Mouse (Mus musculus): ENCODE data around the gene Gm42742. TPM values are rescaled to one million over a fixed set of nuclear protein-coding genes. Genes with fewer than 3 reads are reported as not detected.

Gene Gm42742
- polyA plus RNA-seq, 1 experiment from 2014 or later, result 65.0 TPM

DNA sequence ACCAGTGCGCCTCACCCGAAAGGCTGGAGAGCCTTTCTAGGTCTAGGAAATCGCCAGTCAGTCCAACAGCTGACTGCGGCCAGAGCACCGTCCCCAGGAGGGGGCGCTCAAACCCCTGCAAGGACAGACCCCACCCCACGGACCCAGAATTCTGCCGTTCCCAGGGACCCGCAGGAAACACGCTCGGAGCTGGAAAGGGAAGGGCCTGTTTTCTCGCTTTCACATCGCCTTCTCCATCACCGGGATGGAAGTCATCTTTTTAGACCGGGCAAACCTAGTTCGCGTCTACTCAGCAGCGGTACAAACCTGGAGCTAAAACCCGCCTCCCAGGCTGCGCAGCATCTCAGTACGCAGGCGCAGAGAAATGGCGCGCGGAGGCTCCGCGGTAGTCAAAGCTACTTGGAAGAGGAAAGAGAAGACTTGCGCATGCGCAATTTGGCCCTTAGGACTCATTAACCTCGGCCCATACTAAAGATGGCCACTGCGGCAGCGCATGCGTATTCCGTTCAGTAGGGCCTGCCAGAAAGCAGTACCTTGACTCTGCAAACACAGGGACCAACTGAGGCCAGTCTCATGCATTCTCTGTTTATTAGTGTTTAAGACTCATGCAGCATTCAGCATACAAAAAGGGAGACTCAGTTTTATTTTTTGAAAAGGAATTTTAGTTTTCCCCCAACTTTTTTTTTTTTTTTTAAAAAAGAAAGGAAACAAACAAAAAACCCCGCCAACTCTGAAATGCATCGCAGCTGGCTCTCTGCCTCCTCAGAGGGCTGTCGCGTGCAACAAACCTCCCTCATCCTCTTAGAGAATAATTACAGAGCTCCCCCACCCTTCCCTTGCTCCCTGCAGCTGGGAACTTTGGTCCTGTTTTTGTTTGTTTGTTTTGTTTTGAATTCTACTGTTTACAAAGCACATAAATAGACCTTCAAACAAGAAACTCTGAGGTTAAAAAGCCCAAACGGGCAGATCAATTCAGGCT, 3.6 kb downstream of the Gm42742 start, which contains the start of gene Pagr1a:
Gene Pagr1a (minus strand): TSS at position 382 of the 979 bp plus-strand sequence.
- H3K9ac ChIP-seq (ENCODE audit: low read length), result peak within 1 kb of the TSS; percentile 88
- whole genome bisulfite sequencing, result 1% methylated on average over 39 of the region's 39 CpGs

GRCm38 (mm10) chr7:127016486-127016938, 4.4 kb downstream of the Gm42742 start:
- H3K4me2 ChIP-seq (ENCODE audit: low read length), result peak overlapping the region; percentile 96
- H3K4me1 ChIP-seq (ENCODE audit: control insufficient read depth, insufficient read depth, low read length), result peaks cover 33% of the 10 kb centered on the region
- peak overlapping the region; percentile 88 for H3K9ac ChIP-seq (ENCODE audit: low read length)
- no peaks in the 10 kb centered on the region for H3K27me3 ChIP-seq (replicated peaks; ENCODE audit: control insufficient read depth, insufficient read depth, low read length)
- peaks cover 38% of the 10 kb centered on the region for H3K36me3 ChIP-seq (ENCODE audit: control insufficient read depth, insufficient read depth, low read length)
- peak overlapping the region; percentile 73 for H3K4me3 ChIP-seq (ENCODE audit: low read depth, low read length)
- no peaks in the 10 kb centered on the region for H3K9me3 ChIP-seq (replicated peaks; ENCODE audit: control insufficient read depth, low read length)
- DNase-seq (ENCODE audit: low spot score) (no peak), ATAC-seq (peak; percentile 29)
- WGBS, result 1% methylated on average over 22 of the region's 22 CpGs
- peak overlapping the region; percentile 93 for H3K27ac ChIP-seq (ENCODE audit: low read depth, low read length)

More for the DNA sequence above, 3.6 kb downstream of the Gm42742 start, which contains the start of gene Pagr1a:
- ATAC-seq, result peak; percentile 85
- Histone ChIP-seq H3K27ac (ENCODE audit: low read depth, low read length) (peak within 1 kb of the TSS; percentile 93), H3K4me1 (ENCODE audit: control insufficient read depth, insufficient read depth, low read length) (peaks cover 33% of the 10 kb centered on the region), H3K27me3 (replicated peaks; ENCODE audit: control insufficient read depth, insufficient read depth, low read length) (no peaks in the 10 kb centered on the region), H3K4me3 (ENCODE audit: low read depth, low read length) (peak within 1 kb of the TSS; percentile 73), H3K9me3 (replicated peaks; ENCODE audit: control insufficient read depth, low read length) (no peaks in the 10 kb centered on the region), H3K36me3 (ENCODE audit: control insufficient read depth, insufficient read depth, low read length) (peaks cover 45% of the 10 kb centered on the region), H3K4me2 (ENCODE audit: low read length) (peak within 1 kb of the TSS; percentile 96)
- DNase-seq (ENCODE audit: low spot score), result peak; percentile 100

- ATAC-seq, result no peak
- H3K4me3 ChIP-seq (ENCODE audit: low read depth, low read length), result peak within 1 kb of the TSS; percentile 73
- no peak for DNase-seq (ENCODE audit: low spot score)
- no peaks in the 10 kb centered on the region for H3K27me3 ChIP-seq (replicated peaks; ENCODE audit: control insufficient read depth, insufficient read depth, low read length)
- H3K4me1 ChIP-seq (ENCODE audit: control insufficient read depth, insufficient read depth, low read length), result peaks cover 31% of the 10 kb centered on the region
- H3K4me2 ChIP-seq (ENCODE audit: low read length), result peak within 1 kb of the TSS; percentile 96
- peak within 1 kb of the TSS; percentile 88 for H3K9ac ChIP-seq (ENCODE audit: low read length)
- peaks cover 38% of the 10 kb centered on the region for H3K36me3 ChIP-seq (ENCODE audit: control insufficient read depth, insufficient read depth, low read length)
- no peaks in the 10 kb centered on the region for H3K9me3 ChIP-seq (replicated peaks; ENCODE audit: control insufficient read depth, low read length)
- H3K27ac ChIP-seq (ENCODE audit: low read depth, low read length), result peak within 1 kb of the TSS; percentile 93
Observed at GRCm38 (mm10) chr7:127016481-127016485, 4.6 kb downstream of the Gm42742 start, which contains the start of gene Pagr1b. TSS of gene Pagr1b (minus strand) at chr7:127016484.

DNA sequence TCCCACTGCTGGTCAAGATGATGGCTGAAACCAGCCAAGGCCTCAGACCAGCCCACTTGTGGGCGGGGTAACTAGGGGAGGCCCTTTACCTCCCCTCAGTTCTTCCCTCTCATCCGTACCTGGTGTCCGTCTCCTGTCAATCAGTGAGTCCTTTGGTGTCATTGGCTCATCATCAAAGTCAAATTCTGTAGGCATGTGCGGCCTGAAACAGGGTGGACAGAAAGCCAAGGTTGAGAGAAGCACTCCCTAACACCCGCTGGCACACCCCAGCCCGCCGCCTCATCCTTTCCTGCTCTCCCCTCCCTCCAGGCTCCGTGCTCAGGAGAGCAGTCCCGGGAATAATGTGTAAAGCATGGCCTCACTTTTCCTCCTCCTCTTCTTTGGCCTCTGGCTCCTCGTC, 4.8 kb downstream of the Gm42742 start:
- ATAC-seq, result no peak

GRCm38 (mm10) chr7:127014993-127015392, 5.9 kb downstream of the Gm42742 start:
- 90% methylated on average over 12 of the region's 12 CpGs for WGBS
- Histone ChIP-seq H3K27me3 (replicated peaks; ENCODE audit: control insufficient read depth, insufficient read depth, low read length) (no peaks in the 10 kb centered on the region), H3K4me1 (ENCODE audit: control insufficient read depth, insufficient read depth, low read length) (peaks cover 24% of the 10 kb centered on the region), H3K4me2 (ENCODE audit: low read length) (no peak overlapping the region), H3K27ac (ENCODE audit: low read depth, low read length) (no peak overlapping the region), H3K4me3 (ENCODE audit: low read depth, low read length) (no peak overlapping the region), H3K9ac (ENCODE audit: low read length) (0 out of 2 replicates have a peak overlapping the region, but pooled peaks have one; percentile 25), H3K9me3 (replicated peaks; ENCODE audit: control insufficient read depth, low read length) (no peaks in the 10 kb centered on the region), H3K36me3 (ENCODE audit: control insufficient read depth, insufficient read depth, low read length) (peaks cover 38% of the 10 kb centered on the region)
- ATAC-seq, result no peak
- DNase-seq (ENCODE audit: low spot score), result no peak

More for the DNA sequence above, 4.8 kb downstream of the Gm42742 start:
- Histone ChIP-seq H3K36me3 (ENCODE audit: control insufficient read depth, insufficient read depth, low read length) (peaks cover 38% of the 10 kb centered on the region), H3K9me3 (replicated peaks; ENCODE audit: control insufficient read depth, low read length) (no peaks in the 10 kb centered on the region), H3K27me3 (replicated peaks; ENCODE audit: control insufficient read depth, insufficient read depth, low read length) (no peaks in the 10 kb centered on the region), H3K9ac (ENCODE audit: low read length) (peak overlapping the region; percentile 88), H3K4me2 (ENCODE audit: low read length) (peak overlapping the region; percentile 96), H3K4me1 (ENCODE audit: control insufficient read depth, insufficient read depth, low read length) (peaks cover 30% of the 10 kb centered on the region), H3K27ac (ENCODE audit: low read depth, low read length) (peak overlapping the region; percentile 93), H3K4me3 (ENCODE audit: low read depth, low read length) (peak overlapping the region; percentile 73)
- WGBS, result 3% methylated on average over 10 of the region's 10 CpGs
- peak; percentile 37 for DNase-seq (ENCODE audit: low spot score)

GRCm38 (mm10) chr7:127014320-127014719, 6.6 kb downstream of the Gm42742 start, which contains the start of gene Mvp:
TSS of gene Mvp (minus strand) at chr7:127014621.
- no peak for DNase-seq (ENCODE audit: low spot score)
- Histone ChIP-seq H3K9me3 (replicated peaks; ENCODE audit: control insufficient read depth, low read length) (no peaks in the 10 kb centered on the region), H3K4me3 (ENCODE audit: low read depth, low read length) (peak within 1 kb of the TSS; percentile 73), H3K4me2 (ENCODE audit: low read length) (peak within 1 kb of the TSS; percentile 96; the same call in 1 of the 2 replicates), H3K27ac (ENCODE audit: low read depth, low read length) (no peak within 1 kb of the TSS), H3K27me3 (replicated peaks; ENCODE audit: control insufficient read depth, insufficient read depth, low read length) (no peaks in the 10 kb centered on the region), H3K4me1 (ENCODE audit: control insufficient read depth, insufficient read depth, low read length) (peaks cover 22% of the 10 kb centered on the region), H3K9ac (ENCODE audit: low read length) (peak within 1 kb of the TSS; percentile 41), H3K36me3 (ENCODE audit: control insufficient read depth, insufficient read depth, low read length) (peaks cover 38% of the 10 kb centered on the region)
- WGBS, result 80% methylated on average over 11 of the region's 11 CpGs
- ATAC-seq, result no peak

DNA sequence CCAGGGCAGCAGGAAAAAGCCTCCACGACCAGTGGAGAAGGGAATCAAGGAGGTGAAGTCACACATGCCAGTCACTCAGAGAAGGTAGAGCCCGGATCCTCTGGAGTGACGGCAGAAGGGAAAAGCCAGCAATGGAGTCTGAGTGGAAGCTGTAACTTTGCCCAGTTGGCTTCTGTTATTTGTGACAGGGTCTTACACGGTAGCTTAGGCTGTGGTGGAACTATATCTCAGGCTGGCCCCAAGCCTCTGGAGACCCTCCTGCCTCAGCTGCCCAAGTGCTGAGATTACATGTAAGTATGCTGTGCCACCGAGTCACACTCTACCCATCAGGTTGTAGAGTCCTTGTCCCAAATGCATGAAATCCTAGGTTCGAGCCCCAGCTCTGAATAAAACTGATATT, 7.5 kb downstream of the Gm42742 start:
- H3K4me2 ChIP-seq (ENCODE audit: low read length), result no peak overlapping the region
- H3K9ac ChIP-seq (ENCODE audit: low read length), result no peak overlapping the region
- DNase-seq (ENCODE audit: low spot score) (no peak), ATAC-seq (no peak)
- no peak overlapping the region for H3K27ac ChIP-seq (ENCODE audit: low read depth, low read length)
- peaks cover 38% of the 10 kb centered on the region for H3K36me3 ChIP-seq (ENCODE audit: control insufficient read depth, insufficient read depth, low read length)
- no peak overlapping the region for H3K4me3 ChIP-seq (ENCODE audit: low read depth, low read length)
- H3K27me3 ChIP-seq (replicated peaks; ENCODE audit: control insufficient read depth, insufficient read depth, low read length), result no peaks in the 10 kb centered on the region
- WGBS, result 95% methylated on average over 6 of the region's 6 CpGs
- H3K9me3 ChIP-seq (replicated peaks; ENCODE audit: control insufficient read depth, low read length), result no peaks in the 10 kb centered on the region
- peaks cover 20% of the 10 kb centered on the region for H3K4me1 ChIP-seq (ENCODE audit: control insufficient read depth, insufficient read depth, low read length)

GRCm38 (mm10) chr7:127012845-127013244, 8.1 kb downstream of the Gm42742 start:
- Histone ChIP-seq H3K4me2 (ENCODE audit: low read length) (no peak overlapping the region), H3K27me3 (replicated peaks; ENCODE audit: control insufficient read depth, insufficient read depth, low read length) (no peaks in the 10 kb centered on the region), H3K4me1 (ENCODE audit: control insufficient read depth, insufficient read depth, low read length) (peaks cover 19% of the 10 kb centered on the region), H3K9me3 (replicated peaks; ENCODE audit: control insufficient read depth, low read length) (no peaks in the 10 kb centered on the region), H3K36me3 (ENCODE audit: control insufficient read depth, insufficient read depth, low read length) (peaks cover 38% of the 10 kb centered on the region), H3K4me3 (ENCODE audit: low read depth, low read length) (no peak overlapping the region), H3K9ac (ENCODE audit: low read length) (no peak overlapping the region), H3K27ac (ENCODE audit: low read depth, low read length) (no peak overlapping the region)
- ATAC-seq (no peak), DNase-seq (ENCODE audit: low spot score) (no peak)
- WGBS, result 96% methylated on average over 10 of the region's 10 CpGs

DNA sequence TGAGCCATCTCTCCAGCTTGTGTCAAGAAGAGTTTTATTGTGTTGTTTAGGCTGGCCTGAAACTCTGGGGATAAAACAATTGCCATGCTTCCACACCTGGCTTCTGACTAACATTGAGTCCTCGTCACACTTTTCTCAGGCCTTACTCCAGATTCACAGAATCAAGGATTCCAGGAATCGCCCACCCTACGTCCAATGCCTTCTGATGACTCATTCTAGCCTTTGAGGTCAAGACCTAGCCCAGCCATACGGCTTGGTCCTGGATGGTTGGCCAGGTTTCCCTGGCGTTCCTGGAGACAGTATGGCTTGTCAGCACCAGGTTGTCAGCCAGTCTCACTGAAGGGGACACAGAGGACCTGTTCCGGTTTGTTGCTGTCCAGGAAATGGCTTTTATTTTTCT, 8.5 kb downstream of the Gm42742 start:
- 93% methylated on average over 6 of the region's 6 CpGs for WGBS
- no peak for ATAC-seq
- H3K36me3 ChIP-seq (ENCODE audit: control insufficient read depth, insufficient read depth, low read length), result peaks cover 38% of the 10 kb centered on the region
- H3K4me3 ChIP-seq (ENCODE audit: low read depth, low read length), result no peak overlapping the region
- no peaks in the 10 kb centered on the region for H3K9me3 ChIP-seq (replicated peaks; ENCODE audit: control insufficient read depth, low read length)
- H3K27me3 ChIP-seq (replicated peaks; ENCODE audit: control insufficient read depth, insufficient read depth, low read length), result no peaks in the 10 kb centered on the region
- no peak overlapping the region for H3K9ac ChIP-seq (ENCODE audit: low read length)
- DNase-seq (ENCODE audit: low spot score), result no peak
- no peak overlapping the region for H3K27ac ChIP-seq (ENCODE audit: low read depth, low read length)
- no peak overlapping the region for H3K4me2 ChIP-seq (ENCODE audit: low read length)
- H3K4me1 ChIP-seq (ENCODE audit: control insufficient read depth, insufficient read depth, low read length), result peaks cover 16% of the 10 kb centered on the region

Data from forebrain, embryonic 14.5 days (tissue).